Mouse (Mus musculus) CD4-positive, CD25-positive, alpha-beta regulatory T cell, adult 9 weeks (primary cell): Measurements from ENCODE around the gene Tmed1. TPM values are rescaled to one million over a fixed set of nuclear protein-coding genes. Genes with fewer than 3 reads are reported as not detected.

ENCODE experiments used
- polyA plus RNA-seq: library from polyadenylated mRNA; unstranded; fragments of 100-300 nt; shearing (Covaris generic); gene quantifications from one replicate; pipeline ENCODE4 v1.2.1, GENCODE M21; 2017

The Tmed1 gene
- polyA plus RNA-seq = 7.2 TPM

DNA sequence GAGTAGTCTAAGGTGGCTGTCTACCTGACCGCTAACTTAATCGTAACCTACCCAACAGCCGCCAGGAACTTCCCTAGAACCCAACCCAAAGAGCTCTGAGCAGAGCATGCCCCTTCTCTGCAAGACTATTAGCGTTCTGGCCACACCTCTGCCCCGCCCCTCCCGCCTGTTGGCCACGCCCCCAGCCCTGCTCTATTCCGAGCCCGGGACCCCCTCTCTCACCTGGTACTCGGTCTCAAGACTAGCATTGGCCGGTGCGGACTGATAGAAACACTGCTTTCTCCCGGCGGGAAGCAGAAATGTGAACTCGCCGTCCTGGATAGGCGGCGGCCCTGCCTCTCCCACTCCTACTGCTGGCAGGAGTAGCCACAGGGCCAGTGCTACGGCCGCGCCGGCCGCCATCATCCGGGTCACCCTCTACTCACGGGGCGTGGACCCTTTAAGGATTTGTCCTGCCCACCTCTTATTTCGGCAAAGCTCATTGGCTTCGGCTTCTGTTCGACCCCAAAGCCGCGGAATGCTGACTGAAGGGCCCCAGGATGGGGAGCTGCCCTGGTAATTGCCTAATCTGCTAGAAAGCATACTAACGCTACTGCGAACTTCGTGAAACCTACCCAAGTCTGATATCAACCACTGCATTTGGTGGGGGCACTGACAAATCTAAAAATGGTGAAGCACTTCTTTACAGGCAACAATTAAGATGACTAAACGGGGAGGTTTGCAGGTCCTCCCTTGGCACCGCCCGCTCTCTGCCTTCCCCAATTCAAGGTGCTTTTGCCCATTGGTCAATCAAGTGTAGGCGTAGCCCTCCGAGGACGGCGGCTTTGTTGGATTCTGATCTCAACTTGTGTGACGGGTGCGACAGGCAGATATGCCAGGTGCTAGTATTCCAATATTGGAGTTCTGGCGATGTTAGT lies at the start of gene Tmed1:
Tmed1 (minus strand) TSS at position 481 of the 917 bp plus-strand sequence.

GRCm38 (mm10) chr9:21546789-21547074 lies 36.7 kb upstream of the Tmed1 start, which contains the start of gene Carm1:
Gene Carm1, plus strand, starts transcription at chr9:21546894.

DNA sequence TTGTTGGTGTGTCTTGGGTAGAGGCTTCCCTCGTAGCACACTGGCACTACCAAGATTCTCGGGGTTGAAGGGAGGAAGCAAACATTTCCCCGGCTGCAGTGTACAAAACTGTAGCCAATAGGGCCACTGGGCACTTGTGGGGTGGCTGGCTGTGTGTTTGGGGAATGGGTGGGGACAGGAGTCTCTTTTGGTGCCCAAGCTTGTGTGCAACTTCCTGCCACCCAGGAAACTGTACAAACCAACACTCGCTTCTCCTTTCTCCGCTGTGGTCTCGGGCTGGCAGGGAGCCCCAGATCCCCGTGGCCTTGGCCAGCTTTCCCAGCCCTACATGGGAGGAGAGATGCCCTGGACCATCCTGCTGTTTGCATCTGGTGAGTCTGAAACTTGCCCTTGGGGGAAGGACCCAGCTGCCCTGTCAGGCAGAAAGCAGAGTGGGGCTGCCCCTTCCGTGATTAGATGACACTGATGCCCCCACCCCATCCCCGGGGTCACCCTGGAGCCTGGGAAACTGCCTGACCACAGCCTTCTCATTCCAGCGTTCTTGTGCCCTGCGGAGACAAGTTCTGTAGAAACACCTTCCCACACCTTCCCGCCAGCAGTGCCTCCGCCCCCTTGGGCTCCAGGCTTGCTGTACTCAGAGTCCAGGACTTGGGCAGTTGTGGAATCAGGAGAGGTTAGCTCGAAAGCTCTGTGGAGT lies 16.0 kb upstream of the Tmed1 start, which contains the start of gene AB124611:
AB124611 (plus strand) TSS at position 240 of the 697 bp plus-strand sequence.

Other genes starting within 250 kb of the Tmed1 start
- 48.5 TPM for gene Atg4d, start 245.0 kb downstream of the Tmed1 start, polyA plus RNA-seq
- 49.2 TPM for gene Kri1, start 222.3 kb downstream of the Tmed1 start, polyA plus RNA-seq
- 152 TPM for gene Cdkn2d, start 218.8 kb downstream of the Tmed1 start, polyA plus RNA-seq
- gene Ap1m2, start 197.9 kb downstream of the Tmed1 start, polyA plus RNA-seq = 2.4 TPM
- gene Slc44a2, start 189.6 kb downstream of the Tmed1 start, polyA plus RNA-seq = 608 TPM
- gene Ilf3, start 142.4 kb downstream of the Tmed1 start, polyA plus RNA-seq = 70.8 TPM
- gene Qtrt1, start 98.4 kb downstream of the Tmed1 start, polyA plus RNA-seq = 45.8 TPM
- 262 TPM for gene Dnm2, start 85.3 kb downstream of the Tmed1 start, polyA plus RNA-seq
- 45.4 TPM for gene AB124611, start 15.9 kb upstream of the Tmed1 start, polyA plus RNA-seq
- 10.4 TPM for gene Carm1, start 36.6 kb upstream of the Tmed1 start, polyA plus RNA-seq
- 1.6 TPM for gene Timm29, start 82.5 kb upstream of the Tmed1 start, polyA plus RNA-seq
- gene Yipf2, start 82.6 kb upstream of the Tmed1 start, polyA plus RNA-seq = 32.9 TPM
- 68.0 TPM for gene Smarca4, start 105.9 kb upstream of the Tmed1 start, polyA plus RNA-seq
- 43.4 TPM for gene Ldlr, start 213.2 kb upstream of the Tmed1 start, polyA plus RNA-seq